Mouse (Mus musculus) embryonic facial prominence, embryonic 13.5 days (tissue): ENCODE data around the gene Haus3. TPM values are rescaled to one million over a fixed set of nuclear protein-coding genes. Genes with fewer than 3 reads are reported as not detected.
A peak's percentile ranks its signal among the peaks of the same experiment; 100 is the strongest.

Source experiments
- ATAC-seq: fragments of 200-750 bp; cut with Nextera tagmentation; 2 replicates; pipeline ENCODE4 v1.8.0; 2017; ENCODE audit warnings: low read depth; ENCODE audit not compliant: insufficient number of reproducible peaks, insufficient read depth, low FRiP score, low TSS enrichment
- H3K27ac ChIP-seq: fragments of 300-500 bp; sonication (generic); 2 replicates; pipeline ENCODE4 v1.5.1; 2015; ENCODE audit warnings: moderate library complexity, mild to moderate bottlenecking, inconsistent platforms
- H3K27me3 ChIP-seq: fragments of 300-500 bp; sonication (generic); 2 replicates; pipeline ENCODE4 v1.6.1; 2015; ENCODE audit warnings: mild to moderate bottlenecking, inconsistent platforms
- H3K36me3 ChIP-seq: fragments of 300-500 bp; sonication (generic); 2 replicates; pipeline ENCODE4 v1.6.1; 2015; ENCODE audit warnings: mild to moderate bottlenecking, inconsistent platforms
- H3K4me1 ChIP-seq: fragments of 300-500 bp; sonication (generic); 2 replicates; pipeline ENCODE4 v1.6.1; 2015; ENCODE audit warnings: inconsistent platforms
- H3K4me2 ChIP-seq: fragments of 300-500 bp; sonication (generic); 2 replicates; pipeline ENCODE4 v1.6.1; 2015; ENCODE audit warnings: moderate library complexity, mild to moderate bottlenecking, inconsistent platforms
- H3K4me3 ChIP-seq: fragments of 300-500 bp; sonication (generic); 2 replicates; pipeline ENCODE4 v1.5.1; 2015; ENCODE audit warnings: mild to moderate bottlenecking, inconsistent platforms
- H3K9ac ChIP-seq: fragments of 300-500 bp; sonication (generic); 2 replicates; pipeline ENCODE4 v1.6.1; 2015; ENCODE audit warnings: mild to moderate bottlenecking, inconsistent platforms
- H3K9me3 ChIP-seq: fragments of 300-500 bp; sonication (generic); 2 replicates; pipeline ENCODE4 v1.6.1; 2016; ENCODE audit warnings: inconsistent platforms
- WGBS: fragments of 180-500 bp; shearing (Covaris S2); methylation state at CpG from one replicate; pipeline ENCODE4 v1.1.7; 2015; ENCODE audit warnings: mixed read lengths; 5-methylcytosine and 5-hydroxymethylcytosine counted together
- polyA plus RNA-seq: library from polyadenylated mRNA; unstranded; fragments of >200 nt; fragmentation: Nextera tagmentation; extraction: Ambion mirVana; gene quantifications from 2 replicates; pipeline ENCODE4 v1.2.1, GENCODE M21; 2015

Haus3 gene
- 40.8 and 41.9 TPM in 2 replicates for polyA plus RNA-seq

DNA sequence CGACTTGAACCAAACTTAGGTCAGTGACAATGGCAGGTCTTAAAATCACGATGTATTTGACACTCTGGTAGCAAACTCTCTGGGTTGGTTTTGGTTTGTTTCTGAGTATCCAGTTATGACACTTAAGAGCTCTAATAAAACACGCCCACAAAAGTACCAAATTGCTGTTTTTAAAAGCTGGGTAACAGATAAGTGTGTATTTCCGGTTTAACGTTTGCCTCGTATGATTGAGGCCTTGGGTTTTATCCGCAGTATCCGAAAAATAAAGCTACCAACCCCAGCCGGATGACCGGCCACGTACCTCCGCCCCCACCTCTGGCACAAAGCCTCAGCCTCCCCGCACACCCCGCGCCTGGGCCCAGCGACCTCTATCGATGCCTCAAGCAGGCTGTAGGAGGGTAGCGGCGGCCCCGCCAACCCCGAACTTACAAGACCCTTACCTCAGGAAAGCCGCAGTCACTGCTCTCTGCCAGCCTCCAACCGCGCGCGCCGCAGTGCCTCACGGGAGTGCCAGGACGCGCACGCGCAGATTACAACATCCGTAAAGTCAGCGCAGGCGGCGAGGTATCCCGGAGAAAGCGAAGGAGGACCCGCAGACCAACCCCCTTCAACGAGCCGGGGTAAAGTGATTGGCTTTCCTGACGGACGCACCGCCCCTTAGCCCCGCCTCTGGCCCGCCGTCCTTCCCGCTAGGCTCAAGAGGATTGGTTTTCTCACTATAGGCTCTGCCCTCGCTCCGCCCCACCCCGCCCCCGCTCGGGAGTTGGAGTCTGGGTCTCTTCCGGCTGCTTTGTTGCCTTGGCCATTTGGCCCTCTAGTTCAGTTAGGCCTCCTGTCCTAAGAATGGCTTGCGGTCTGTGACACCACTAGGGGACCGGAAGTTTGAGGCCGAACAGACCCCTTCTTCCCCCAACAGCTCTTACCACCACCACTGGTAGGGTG is at the start of gene Haus3, which contains the start of gene Poln:
TSS of gene Haus3 (minus strand) at position 578 of the 942 bp plus-strand sequence.
TSS of gene Poln (minus strand) at position 499 of the 942 bp plus-strand sequence.
- no peaks in the 10 kb centered on the region for H3K9me3 ChIP-seq
- peaks cover 15% of the 10 kb centered on the region for H3K36me3 ChIP-seq
- H3K27me3 ChIP-seq, result no peaks in the 10 kb centered on the region
- peaks cover 29% of the 10 kb centered on the region for H3K4me1 ChIP-seq
- H3K4me3 ChIP-seq, result peak within 1 kb of the TSS; percentile 83
- peak within 1 kb of the TSS; percentile 68 for H3K4me2 ChIP-seq
- ATAC-seq, result peak; percentile 100
- WGBS, result under 1% methylated on average over 57 of the region's 57 CpGs
- peak within 1 kb of the TSS; percentile 90 for H3K27ac ChIP-seq
- H3K9ac ChIP-seq, result peak within 1 kb of the TSS; percentile 90

DNA sequence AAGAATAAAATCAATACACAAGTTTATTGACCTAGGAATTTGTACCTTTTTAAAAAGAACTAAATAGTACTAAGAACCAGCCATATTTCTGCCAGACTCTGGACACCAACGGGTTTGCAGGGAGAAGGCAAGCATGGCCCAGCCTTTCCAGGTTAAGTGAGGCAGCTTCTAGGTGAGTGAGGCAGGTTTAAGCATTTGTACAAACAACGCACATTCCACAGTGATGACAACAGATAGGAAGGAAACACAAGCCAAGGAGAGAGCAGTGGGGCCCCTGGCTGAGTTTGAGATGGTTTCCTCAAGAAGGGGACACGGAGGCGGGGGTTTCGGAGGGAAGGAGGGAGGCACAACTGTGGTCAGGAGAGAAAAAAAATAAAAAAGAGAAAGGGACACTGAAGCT is 49.3 kb upstream of the Haus3 start:
- Histone ChIP-seq H3K4me3 (no peak overlapping the region), H3K9me3 (no peaks in the 10 kb centered on the region), H3K27me3 (no peaks in the 10 kb centered on the region), H3K9ac (no peak overlapping the region), H3K27ac (no peak overlapping the region), H3K36me3 (no peaks in the 10 kb centered on the region), H3K4me2 (no peak overlapping the region), H3K4me1 (peaks cover 1% of the 10 kb centered on the region; the same call in 1 of the 2 replicates)
- no peak for ATAC-seq
- 61% methylated on average over 5 of the region's 5 CpGs for WGBS

DNA sequence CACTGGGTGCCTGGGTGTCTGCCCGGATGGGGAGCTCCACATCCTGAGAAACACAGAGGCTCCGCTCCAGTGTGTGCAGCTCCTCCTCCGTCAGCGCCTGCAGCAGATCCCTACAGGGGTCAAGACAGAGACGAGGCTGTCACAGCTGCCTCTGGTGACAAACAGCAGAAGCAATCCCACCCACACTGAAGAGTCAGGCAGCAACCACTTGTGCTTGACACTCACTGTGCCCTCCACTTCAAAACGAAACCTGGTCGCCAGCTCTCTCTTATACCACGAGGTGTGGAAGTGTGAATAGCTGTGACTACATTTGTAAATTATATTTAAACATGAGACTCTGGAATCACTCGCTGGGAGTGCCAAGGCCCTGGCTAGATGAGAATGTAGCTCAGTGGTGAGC is 48.4 kb upstream of the Haus3 start:
- 58% methylated on average over 9 of the region's 9 CpGs for WGBS

DNA sequence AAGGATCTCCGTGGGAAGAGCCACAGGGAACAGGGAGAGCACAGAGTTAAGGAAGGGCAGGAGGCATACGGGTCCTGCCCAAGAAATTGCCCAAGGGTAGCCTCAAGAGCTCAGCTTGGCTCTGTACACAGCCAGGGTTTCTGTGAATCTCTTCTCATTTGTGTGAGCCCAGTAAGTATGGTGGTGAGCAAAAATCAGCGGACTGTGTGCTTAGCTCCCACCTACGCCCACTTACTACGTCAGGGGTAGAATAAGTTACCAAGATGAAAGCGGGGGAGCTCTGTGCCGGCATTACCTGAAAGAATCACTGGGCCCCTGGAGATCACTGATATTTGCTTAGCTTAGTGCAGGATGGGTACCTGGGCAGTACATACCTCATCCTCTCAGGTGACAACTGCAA is 46.7 kb upstream of the Haus3 start:
- Histone ChIP-seq H3K9ac (no peak overlapping the region), H3K27ac (no peak overlapping the region), H3K9me3 (no peaks in the 10 kb centered on the region), H3K27me3 (no peaks in the 10 kb centered on the region), H3K4me3 (no peak overlapping the region), H3K4me1 (peaks cover 4% of the 10 kb centered on the region; the same call in 1 of the 2 replicates), H3K4me2 (no peak overlapping the region), H3K36me3 (no peaks in the 10 kb centered on the region)
- no peak for ATAC-seq
- 81% methylated on average over 7 of the region's 7 CpGs for WGBS

More for the DNA sequence above, 48.4 kb upstream of the Haus3 start:
- Histone ChIP-seq H3K4me1 (peaks cover 4% of the 10 kb centered on the region; the same call in 1 of the 2 replicates), H3K4me2 (no peak overlapping the region), H3K9ac (no peak overlapping the region), H3K9me3 (no peaks in the 10 kb centered on the region), H3K27me3 (no peaks in the 10 kb centered on the region), H3K4me3 (no peak overlapping the region), H3K36me3 (no peaks in the 10 kb centered on the region), H3K27ac (no peak overlapping the region)
- ATAC-seq, result no peak

DNA sequence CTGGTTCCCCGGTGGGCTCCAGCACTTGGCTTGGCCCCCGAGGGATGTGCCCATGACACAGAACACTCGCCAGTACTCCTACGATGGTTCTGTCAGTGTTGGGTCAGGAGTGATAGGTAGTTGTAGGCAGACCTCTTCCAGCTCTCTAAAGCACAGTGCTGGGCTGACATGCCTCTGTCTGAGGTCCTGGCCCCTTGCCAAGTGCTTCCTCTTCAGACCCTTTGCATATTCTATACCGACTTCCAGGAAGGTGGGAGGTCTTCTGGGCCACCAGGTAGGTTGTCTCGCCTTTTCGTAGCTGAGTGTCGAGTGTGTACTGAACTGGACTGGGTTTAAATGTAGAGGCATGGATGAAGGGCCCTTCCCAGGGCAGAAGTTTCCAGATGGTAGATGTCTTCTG is 44.3 kb upstream of the Haus3 start:
- no peak overlapping the region for H3K4me2 ChIP-seq
- H3K9me3 ChIP-seq, result no peaks in the 10 kb centered on the region
- no peaks in the 10 kb centered on the region for H3K27me3 ChIP-seq
- H3K4me1 ChIP-seq, result peaks cover 4% of the 10 kb centered on the region; the same call in 1 of the 2 replicates
- H3K27ac ChIP-seq, result no peak overlapping the region
- H3K36me3 ChIP-seq, result no peaks in the 10 kb centered on the region
- no peak overlapping the region for H3K4me3 ChIP-seq
- ATAC-seq, result no peak
- no peak overlapping the region for H3K9ac ChIP-seq
- WGBS, result 70% methylated on average over 8 of the region's 8 CpGs

DNA sequence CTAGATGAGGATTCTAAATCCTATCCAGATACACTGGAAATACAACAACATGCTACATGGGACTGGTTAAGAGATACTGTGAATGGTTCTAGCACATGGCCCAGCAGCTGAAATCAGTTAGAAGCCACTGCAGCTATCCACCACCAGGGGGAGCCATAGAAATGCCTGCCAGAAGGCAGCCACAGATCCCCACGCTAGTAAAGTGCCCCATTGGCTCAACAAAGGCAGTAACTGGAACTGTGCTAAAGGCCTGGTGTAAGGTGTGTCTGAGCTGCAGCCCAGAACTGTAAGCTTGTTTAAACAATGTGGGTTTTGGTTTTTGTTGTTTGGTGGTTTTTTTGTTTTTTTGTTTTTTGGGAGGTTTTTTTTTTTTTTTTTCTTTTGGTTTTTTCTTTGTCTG is 41.0 kb upstream of the Haus3 start:
- H3K4me1 ChIP-seq, result peaks cover 14% of the 10 kb centered on the region; the same call in 1 of the 2 replicates
- H3K36me3 ChIP-seq, result no peaks in the 10 kb centered on the region
- no peaks in the 10 kb centered on the region for H3K27me3 ChIP-seq
- H3K9ac ChIP-seq, result no peak overlapping the region
- H3K27ac ChIP-seq, result no peak overlapping the region
- 0% methylated on average over 1 of the region's 1 CpGs for WGBS
- no peak overlapping the region for H3K4me3 ChIP-seq
- H3K4me2 ChIP-seq, result no peak overlapping the region
- no peaks in the 10 kb centered on the region for H3K9me3 ChIP-seq
- 0 out of 2 replicates have a peak, but pooled peaks have one; percentile 57 for ATAC-seq

DNA sequence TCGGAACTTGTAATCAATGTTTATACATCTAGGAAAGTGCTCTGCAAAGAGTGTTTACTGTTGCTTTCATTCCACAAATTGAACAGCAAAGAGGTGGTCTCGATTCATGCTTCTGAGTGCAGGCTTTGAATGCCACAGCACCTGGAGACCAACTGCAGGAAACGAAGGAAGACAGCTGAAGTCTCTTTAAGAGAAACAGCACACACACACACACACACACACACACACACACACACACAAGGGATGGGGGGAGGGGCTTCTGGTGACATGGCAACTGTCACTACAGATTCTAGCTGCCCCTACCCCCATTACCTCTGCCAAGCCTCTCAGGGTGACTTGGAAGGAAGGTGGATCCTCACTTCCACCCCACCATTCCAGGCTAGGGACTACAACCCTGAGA is 38.2 kb upstream of the Haus3 start:
- whole genome bisulfite sequencing, result 48% methylated on average over 3 of the region's 3 CpGs
- peaks cover 14% of the 10 kb centered on the region; the same call in 1 of the 2 replicates for H3K4me1 ChIP-seq

DNA sequence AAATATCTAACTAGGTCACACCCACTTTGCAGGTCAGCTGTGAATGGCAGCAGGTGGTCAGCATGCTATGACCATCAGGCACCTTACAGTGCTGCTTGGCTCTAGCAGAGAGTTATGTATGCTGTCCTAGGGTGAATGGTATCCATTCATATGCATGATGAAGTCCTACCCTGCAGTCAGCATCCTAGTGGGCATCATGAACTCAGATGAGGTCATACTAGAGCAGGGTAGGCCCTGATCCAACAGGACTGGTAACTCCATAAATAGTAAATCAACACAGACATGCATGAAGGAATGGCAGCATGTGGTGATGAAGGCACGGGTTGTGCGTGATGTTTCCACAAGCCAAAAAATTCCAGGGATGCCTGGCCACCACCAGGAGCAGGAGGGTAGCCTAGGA is 36.5 kb upstream of the Haus3 start:
- Histone ChIP-seq H3K4me3 (no peak overlapping the region), H3K27ac (no peak overlapping the region), H3K4me2 (no peak overlapping the region), H3K36me3 (no peaks in the 10 kb centered on the region), H3K9me3 (no peaks in the 10 kb centered on the region), H3K9ac (no peak overlapping the region), H3K4me1 (peaks cover 17% of the 10 kb centered on the region; the same call in 1 of the 2 replicates), H3K27me3 (no peaks in the 10 kb centered on the region)
- no peak for ATAC-seq
- WGBS, result 73% methylated on average over 2 of the region's 2 CpGs

More for the DNA sequence above, 38.2 kb upstream of the Haus3 start:
- no peaks in the 10 kb centered on the region for H3K36me3 ChIP-seq
- no peaks in the 10 kb centered on the region for H3K27me3 ChIP-seq
- H3K9me3 ChIP-seq, result no peaks in the 10 kb centered on the region
- H3K27ac ChIP-seq, result no peak overlapping the region
- H3K4me2 ChIP-seq, result no peak overlapping the region
- no peak overlapping the region for H3K4me3 ChIP-seq
- H3K9ac ChIP-seq, result no peak overlapping the region
- ATAC-seq, result no peak

DNA sequence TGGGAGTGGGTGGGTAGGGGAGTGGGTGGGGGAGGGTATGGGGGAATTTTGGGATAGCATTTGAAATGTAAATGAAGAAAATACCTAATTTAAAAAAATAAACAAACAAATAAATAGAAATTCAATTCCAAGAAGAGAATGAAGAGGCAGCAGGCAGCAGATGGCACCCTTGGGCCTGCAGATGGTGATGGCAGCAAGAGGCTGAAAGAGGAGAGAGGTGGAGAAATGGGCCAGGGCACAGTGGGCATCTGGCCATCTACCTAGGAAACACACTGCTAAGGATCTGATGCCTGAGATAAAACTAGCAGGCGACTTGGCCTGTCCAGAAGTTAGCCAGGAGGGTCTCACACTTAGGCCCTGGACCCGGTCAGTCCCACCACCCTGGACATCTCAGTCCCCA is 35.6 kb upstream of the Haus3 start:
- Histone ChIP-seq H3K27me3 (no peaks in the 10 kb centered on the region), H3K4me1 (peaks cover 17% of the 10 kb centered on the region; the same call in 1 of the 2 replicates), H3K4me3 (no peak overlapping the region), H3K27ac (no peak overlapping the region), H3K4me2 (no peak overlapping the region), H3K9me3 (no peaks in the 10 kb centered on the region), H3K9ac (no peak overlapping the region), H3K36me3 (no peaks in the 10 kb centered on the region)
- no peak for ATAC-seq
- 79% methylated on average over 2 of the region's 2 CpGs for WGBS

DNA sequence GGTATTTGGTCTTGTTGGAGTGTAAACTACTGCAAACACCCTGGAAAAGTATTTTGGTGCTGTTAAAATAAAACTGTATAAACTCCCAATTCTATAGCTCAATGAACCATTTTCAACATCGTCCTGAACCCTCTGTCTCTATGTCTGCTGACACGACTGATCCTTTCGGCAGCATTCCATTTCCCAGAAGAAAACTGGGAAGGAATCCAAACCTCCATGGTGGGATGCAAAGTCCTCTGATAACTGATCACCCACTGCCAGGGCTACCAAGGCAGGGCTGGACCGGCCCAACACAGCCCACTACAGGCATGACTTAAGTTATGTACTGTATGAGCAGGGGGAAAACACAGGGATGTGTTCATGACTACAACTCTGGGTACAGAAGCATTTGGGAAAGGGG is 32.7 kb upstream of the Haus3 start:
- no peak overlapping the region for H3K27ac ChIP-seq
- H3K27me3 ChIP-seq, result no peaks in the 10 kb centered on the region
- no peaks in the 10 kb centered on the region for H3K36me3 ChIP-seq
- peaks cover 8% of the 10 kb centered on the region; the same call in 1 of the 2 replicates for H3K4me1 ChIP-seq
- H3K9me3 ChIP-seq, result no peaks in the 10 kb centered on the region
- no peak overlapping the region for H3K4me3 ChIP-seq
- no peak for ATAC-seq
- WGBS, result 81% methylated on average over 4 of the region's 4 CpGs
- H3K4me2 ChIP-seq, result no peak overlapping the region
- no peak overlapping the region for H3K9ac ChIP-seq

DNA sequence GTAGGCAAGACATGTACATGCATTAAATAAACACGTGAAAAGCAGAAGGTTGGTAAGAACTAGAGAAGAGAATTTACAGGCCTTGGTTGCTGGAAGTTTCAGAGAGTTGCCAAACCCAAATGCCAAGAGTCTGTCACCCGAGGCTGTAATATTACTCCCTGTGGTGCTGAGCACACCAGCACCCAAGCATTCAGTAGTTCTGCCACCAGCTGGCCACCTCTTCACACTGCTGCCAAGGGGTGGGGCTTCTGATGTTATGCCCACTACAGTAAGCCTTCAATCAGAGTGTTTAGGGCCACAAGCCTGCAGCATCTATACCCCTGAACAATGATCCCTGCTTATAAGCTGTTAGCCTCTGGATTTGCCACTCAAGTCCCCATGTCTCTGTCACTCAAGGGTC is 32.1 kb upstream of the Haus3 start:
- Histone ChIP-seq H3K4me3 (no peak overlapping the region), H3K9ac (no peak overlapping the region), H3K36me3 (no peaks in the 10 kb centered on the region), H3K4me1 (peaks cover 8% of the 10 kb centered on the region; the same call in 1 of the 2 replicates), H3K9me3 (no peaks in the 10 kb centered on the region), H3K27ac (no peak overlapping the region), H3K27me3 (no peaks in the 10 kb centered on the region), H3K4me2 (no peak overlapping the region)
- WGBS, result 54% methylated on average over 2 of the region's 2 CpGs
- ATAC-seq, result no peak

DNA sequence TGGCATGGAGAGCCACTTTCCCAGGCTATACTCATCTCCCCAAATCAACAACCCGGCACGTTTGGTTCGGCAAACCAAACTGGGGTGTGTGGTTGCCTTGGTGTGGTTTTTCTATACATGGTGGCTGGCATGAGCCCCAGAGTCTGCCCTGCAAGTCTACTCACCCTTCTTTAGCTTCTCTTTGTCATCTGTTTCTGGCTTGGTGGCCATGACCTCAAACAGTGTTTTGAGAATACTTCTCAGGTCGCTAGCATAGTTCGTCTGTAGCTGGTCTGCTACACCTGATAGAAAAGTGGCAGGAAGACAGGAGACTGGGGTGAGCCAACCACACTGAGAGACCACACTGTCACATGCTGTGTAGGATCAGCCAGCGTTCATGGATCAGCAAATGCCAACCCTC is 29.3 kb upstream of the Haus3 start:
- Histone ChIP-seq H3K36me3 (no peaks in the 10 kb centered on the region), H3K27ac (no peak overlapping the region), H3K9me3 (no peaks in the 10 kb centered on the region), H3K9ac (no peak overlapping the region), H3K27me3 (no peaks in the 10 kb centered on the region), H3K4me3 (no peak overlapping the region), H3K4me1 (peaks cover 8% of the 10 kb centered on the region; the same call in 1 of the 2 replicates), H3K4me2 (no peak overlapping the region)
- 84% methylated on average over 6 of the region's 6 CpGs for WGBS
- ATAC-seq, result no peak
